Mouse (Mus musculus) midbrain, embryonic 10.5 days (tissue): ENCODE results near the gene Sap18. TPM values are rescaled to one million over a fixed set of nuclear protein-coding genes. Genes with fewer than 3 reads are reported as not detected.
A peak's percentile ranks its signal among the peaks of the same experiment; 100 is the strongest.
"Not testable (repeated sequence)": the region's sequence is repeated elsewhere in the genome, so short reads cannot be mapped to it uniquely, and the experiment has no call there.

Experiments
- DNase-seq: peaks from one replicate; pipeline ENCODE4 v3.0.0-alpha.2; 2017; ENCODE audit warnings: low spot score
- H3K27ac ChIP-seq: fragments of 300-500 bp; sonication (generic); replicated peaks from 2 replicates; pipeline ENCODE4 v1.5.1; 2016; ENCODE audit warnings: mild to moderate bottlenecking
- H3K27me3 ChIP-seq: fragments of 300-500 bp; sonication (generic); 2 replicates; pipeline ENCODE4 v1.6.1; 2016; ENCODE audit warnings: low read depth, mild to moderate bottlenecking; ENCODE audit not compliant: poor library complexity, severe bottlenecking
- H3K36me3 ChIP-seq: fragments of 300-500 bp; sonication (generic); 2 replicates; pipeline ENCODE4 v1.6.1; 2016; ENCODE audit warnings: mild to moderate bottlenecking, moderate library complexity
- H3K4me1 ChIP-seq: fragments of 300-500 bp; sonication (generic); 2 replicates; pipeline ENCODE4 v1.6.1; 2016
- H3K4me3 ChIP-seq: fragments of 300-500 bp; sonication (generic); 2 replicates; pipeline ENCODE4 v1.5.1; 2016; ENCODE audit warnings: mild to moderate bottlenecking, moderate library complexity
- H3K9me3 ChIP-seq: fragments of 300-500 bp; sonication (generic); replicated peaks from 2 replicates; pipeline ENCODE4 v1.6.1; 2016; ENCODE audit warnings: mild to moderate bottlenecking
- WGBS: fragments of 180-500 bp; shearing (Covaris S2); methylation state at CpG from one replicate; pipeline ENCODE4 v1.1.7; 2016; 5-methylcytosine and 5-hydroxymethylcytosine counted together
- polyA plus RNA-seq: library from polyadenylated mRNA; unstranded; fragments of >200 nt; fragmentation: Nextera tagmentation; extraction: Ambion mirVana; gene quantifications from 2 replicates; pipeline ENCODE4 v1.2.1, GENCODE M21; 2016

Gene Sap18
- 26.8 and 32.7 TPM in 2 replicates for polyA plus RNA-seq

GRCm38 (mm10) chr14:57797991-57798931 lies at the start of gene Sap18:
Sap18 (plus strand) TSS chr14:57798180.
- Histone ChIP-seq H3K36me3 (peaks cover 34% of the 10 kb centered on the region), H3K9me3 (no peaks in the 10 kb centered on the region), H3K4me1 (peaks cover 22% of the 10 kb centered on the region), H3K27me3 (no peaks in the 10 kb centered on the region), H3K4me3 (peak within 1 kb of the TSS; percentile 90), H3K27ac (peak within 1 kb of the TSS; percentile 95)
- peak; percentile 98 for DNase-seq
- under 1% methylated on average over 94 of the region's 99 CpGs for WGBS

- Histone ChIP-seq H3K27ac (no peak overlapping the region), H3K27me3 (peaks cover 13% of the 10 kb centered on the region), H3K4me1 (peaks cover 45% of the 10 kb centered on the region), H3K9me3 (no peaks in the 10 kb centered on the region), H3K36me3 (no peaks in the 10 kb centered on the region), H3K4me3 (no peak overlapping the region)
- 81% methylated on average over 2 of the region's 2 CpGs for WGBS
- no peak for DNase-seq
These were observed 48.5 kb upstream of the Sap18 start for GRCm38 (mm10) chr14:57749501-57749900.

- not testable (repeated sequence) for H3K36me3 ChIP-seq, H3K9me3 ChIP-seq, H3K4me3 ChIP-seq, DNase-seq, H3K27ac ChIP-seq
- Histone ChIP-seq H3K27me3 (peaks cover 13% of the 10 kb centered on the region), H3K4me1 (peaks cover 40% of the 10 kb centered on the region)
These were observed 47.0 kb upstream of the Sap18 start for GRCm38 (mm10) chr14:57751006-57751405.

GRCm38 (mm10) chr14:57753351-57753992 lies 44.5 kb upstream of the Sap18 start:
- Histone ChIP-seq H3K36me3 (no peaks in the 10 kb centered on the region), H3K4me1 (peaks cover 25% of the 10 kb centered on the region), H3K27me3 (no peaks in the 10 kb centered on the region), H3K4me3 (no peak overlapping the region; the same call in 1 of the 2 replicates), H3K9me3 (no peaks in the 10 kb centered on the region), H3K27ac (peak overlapping the region; percentile 78)
- WGBS, result 14% methylated on average over 9 of the region's 9 CpGs
- peak; percentile 45 for DNase-seq

GRCm38 (mm10) chr14:57755661-57756060 lies 42.3 kb upstream of the Sap18 start:
- Histone ChIP-seq H3K4me1 (peaks cover 30% of the 10 kb centered on the region), H3K4me3 (no peak overlapping the region), H3K9me3 (no peaks in the 10 kb centered on the region), H3K36me3 (no peaks in the 10 kb centered on the region), H3K27me3 (no peaks in the 10 kb centered on the region), H3K27ac (no peak overlapping the region)
- 95% methylated on average over 2 of the region's 2 CpGs for WGBS
- DNase-seq, result no peak

DNA sequence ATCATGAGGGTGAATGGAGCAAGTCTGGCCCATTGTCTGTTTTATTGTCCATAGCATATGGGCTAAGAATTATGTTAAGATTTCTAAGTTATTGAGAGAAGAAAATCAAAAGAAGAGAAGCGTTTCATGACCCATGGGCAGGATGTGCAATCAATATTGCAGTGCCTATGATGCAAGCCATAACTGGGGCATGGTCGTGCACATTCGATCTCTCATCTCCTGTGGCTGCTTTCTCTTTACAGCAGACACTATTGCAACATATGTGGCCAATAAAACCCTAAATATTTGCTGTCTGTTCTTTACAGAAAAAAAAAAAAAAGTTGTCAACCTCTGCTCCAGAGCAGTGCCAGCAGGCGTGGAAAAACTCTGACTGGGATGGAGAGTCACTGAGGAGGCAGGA lies 41.9 kb upstream of the Sap18 start:
- Histone ChIP-seq H3K4me3 (no peak overlapping the region), H3K4me1 (peaks cover 34% of the 10 kb centered on the region), H3K27me3 (no peaks in the 10 kb centered on the region), H3K27ac (no peak overlapping the region), H3K36me3 (no peaks in the 10 kb centered on the region), H3K9me3 (no peaks in the 10 kb centered on the region)
- WGBS, result 92% methylated on average over 4 of the region's 4 CpGs
- DNase-seq, result no peak

DNA sequence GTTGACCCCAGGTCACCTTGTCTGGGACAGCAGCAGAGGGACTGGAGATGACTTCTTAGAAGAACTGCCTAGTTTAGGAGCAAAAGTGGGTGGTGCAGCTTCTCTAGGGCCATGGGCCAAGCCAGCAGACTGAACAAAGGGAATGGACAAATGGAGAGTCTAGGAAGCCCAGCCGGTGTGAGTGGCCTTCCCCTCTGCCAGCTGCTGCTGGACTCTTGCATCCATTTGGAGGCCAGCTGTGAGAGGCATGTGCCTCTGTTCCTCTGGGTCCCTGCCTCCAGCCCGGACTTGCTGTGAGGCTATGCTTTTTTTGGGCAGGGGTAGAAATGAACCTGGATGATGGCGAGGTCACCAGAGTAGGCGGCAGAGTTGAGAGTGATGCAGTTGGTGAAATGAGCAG lies 39.7 kb upstream of the Sap18 start, which contains the start of gene Lats2:
Lats2 (minus strand) TSS at position 152 of the 400 bp plus-strand sequence.
- Histone ChIP-seq H3K9me3 (no peaks in the 10 kb centered on the region), H3K27me3 (no peaks in the 10 kb centered on the region), H3K27ac (no peak within 1 kb of the TSS), H3K4me3 (no peak within 1 kb of the TSS), H3K4me1 (peaks cover 27% of the 10 kb centered on the region), H3K36me3 (no peaks in the 10 kb centered on the region)
- no peak for DNase-seq
- 85% methylated on average over 4 of the region's 4 CpGs for WGBS

DNA sequence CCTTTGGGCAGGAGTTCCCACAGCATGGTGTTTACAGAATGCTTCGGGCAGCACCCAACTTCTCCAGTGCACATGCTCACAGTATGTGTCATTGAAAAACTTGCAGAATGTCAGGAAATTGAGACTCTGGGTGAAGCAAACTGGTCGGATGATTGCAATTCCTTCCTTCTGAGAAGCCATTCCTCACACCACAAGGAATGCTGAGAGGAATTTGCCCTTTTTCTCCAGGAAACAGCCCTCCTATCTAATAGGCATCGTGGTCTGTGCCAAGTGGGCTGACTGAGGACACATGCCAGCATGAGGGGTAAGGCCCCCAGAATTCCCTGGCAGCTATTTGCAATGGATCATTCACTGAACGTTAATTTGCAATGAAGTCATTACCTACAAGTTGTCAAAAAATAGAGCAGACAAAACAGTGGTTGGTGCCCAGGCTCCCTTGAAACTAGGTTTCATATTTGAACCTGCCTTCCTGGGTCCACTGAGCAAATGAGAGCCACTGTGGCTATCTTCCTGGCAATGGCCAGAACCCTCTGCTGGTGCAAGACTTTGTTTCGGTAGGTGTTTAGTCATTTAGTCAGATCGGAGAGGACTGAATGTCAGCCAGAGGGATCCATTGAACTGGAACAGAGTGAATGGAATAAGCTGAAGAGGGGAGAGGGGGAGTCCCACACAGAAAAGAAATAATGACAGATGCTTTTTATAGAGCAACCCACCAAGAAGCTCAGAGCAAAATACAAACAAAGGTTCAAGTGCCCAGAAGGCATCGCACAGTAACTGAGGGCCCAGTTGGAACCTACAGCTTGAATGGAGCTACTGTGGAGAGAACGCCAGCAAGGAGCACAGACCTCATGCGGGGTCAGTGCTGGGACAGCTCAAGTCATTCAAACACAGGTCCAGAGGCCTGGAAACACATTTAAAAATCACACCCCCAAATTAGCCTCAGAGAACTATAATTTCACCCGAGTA lies 37.2 kb upstream of the Sap18 start:
- H3K36me3 ChIP-seq, result no peaks in the 10 kb centered on the region
- no peak for DNase-seq
- H3K9me3 ChIP-seq, result no peaks in the 10 kb centered on the region
- H3K27me3 ChIP-seq, result no peaks in the 10 kb centered on the region
- no peak overlapping the region for H3K27ac ChIP-seq
- H3K4me3 ChIP-seq, result no peak overlapping the region
- 63% methylated on average over 10 of the region's 10 CpGs for WGBS
- peaks cover 12% of the 10 kb centered on the region for H3K4me1 ChIP-seq

- Histone ChIP-seq H3K4me1 (no peaks in the 10 kb centered on the region), H3K36me3 (no peaks in the 10 kb centered on the region), H3K4me3 (no peak overlapping the region), H3K27me3 (no peaks in the 10 kb centered on the region), H3K9me3 (no peaks in the 10 kb centered on the region), H3K27ac (no peak overlapping the region)
- 93% methylated on average over 5 of the region's 5 CpGs for WGBS
- DNase-seq, result no peak
These were observed 28.9 kb upstream of the Sap18 start for GRCm38 (mm10) chr14:57769102-57769501.

DNA sequence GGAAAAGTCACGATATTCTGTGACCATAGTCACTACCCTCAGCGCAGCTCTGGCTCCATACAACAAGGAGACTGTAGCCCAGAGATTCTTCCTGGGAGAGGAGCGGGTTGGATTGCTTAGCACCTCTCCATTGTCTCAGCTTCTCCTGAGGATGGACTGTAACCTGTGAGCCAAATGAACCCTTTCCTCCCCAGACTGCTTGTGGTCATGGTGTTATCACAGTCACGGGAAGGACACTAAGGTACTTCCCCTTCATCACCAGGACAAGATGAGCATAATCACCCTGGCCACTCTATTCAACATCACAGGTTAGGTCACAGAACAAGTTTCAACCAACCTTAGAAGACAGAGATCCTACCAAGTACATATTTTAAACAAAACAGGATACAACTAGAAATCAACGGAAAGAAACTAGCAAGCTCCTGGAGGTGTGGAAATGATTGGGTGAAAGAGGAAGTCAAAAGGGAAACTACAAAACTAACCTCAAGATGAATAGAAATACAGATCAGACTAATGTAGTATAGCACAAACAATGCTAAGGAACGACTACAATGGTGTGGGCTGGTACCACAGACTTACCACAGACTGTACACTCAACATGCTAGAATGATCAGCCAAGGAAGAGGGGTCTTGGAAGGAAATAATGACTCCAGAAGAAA lies 25.7 kb upstream of the Sap18 start:
- Histone ChIP-seq H3K4me1 (no peaks in the 10 kb centered on the region), H3K9me3 (no peaks in the 10 kb centered on the region), H3K27ac (no peak overlapping the region), H3K27me3 (no peaks in the 10 kb centered on the region), H3K36me3 (no peaks in the 10 kb centered on the region), H3K4me3 (no peak overlapping the region)
- no peak for DNase-seq
- 90% methylated on average over 6 of the region's 6 CpGs for WGBS

GRCm38 (mm10) chr14:57787406-57787805 lies 10.6 kb upstream of the Sap18 start:
- no peaks in the 10 kb centered on the region for H3K27me3 ChIP-seq
- H3K4me3 ChIP-seq, result no peak overlapping the region
- H3K4me1 ChIP-seq, result no peaks in the 10 kb centered on the region
- no peaks in the 10 kb centered on the region for H3K36me3 ChIP-seq
- no peaks in the 10 kb centered on the region for H3K9me3 ChIP-seq
- WGBS, result 86% methylated on average over 4 of the region's 4 CpGs
- no peak for DNase-seq
- H3K27ac ChIP-seq, result no peak overlapping the region

DNA sequence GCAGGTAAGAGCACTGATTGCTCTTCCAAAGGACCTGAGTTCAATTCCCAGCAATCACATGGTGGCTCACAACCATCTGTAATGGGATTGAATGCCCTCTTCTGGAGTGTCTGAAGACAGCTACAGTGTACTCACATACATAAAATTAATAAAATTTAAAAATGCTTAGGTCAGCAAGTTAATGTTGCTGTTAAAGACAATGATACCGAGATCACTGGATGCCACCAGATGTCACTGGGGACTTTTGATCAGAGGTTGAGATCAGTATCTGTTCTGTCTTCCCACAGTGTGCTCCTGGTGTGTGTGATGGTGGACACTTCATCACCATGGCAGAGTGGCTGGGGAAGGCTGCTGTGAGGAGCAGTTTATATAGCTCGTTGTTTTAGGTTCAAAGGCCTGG lies 8.7 kb upstream of the Sap18 start:
- WGBS, result 87% methylated on average over 2 of the region's 2 CpGs
- Histone ChIP-seq H3K27me3 (no peaks in the 10 kb centered on the region), H3K9me3 (no peaks in the 10 kb centered on the region), H3K27ac (no peak overlapping the region), H3K4me1 (no peaks in the 10 kb centered on the region), H3K36me3 (no peaks in the 10 kb centered on the region), H3K4me3 (no peak overlapping the region)
- DNase-seq, result no peak
